In genomic region chr6:138422671-138423321, GRCm38 (mm10) we compare ENCODE assay signal across 8 mouse cellular contexts.
DNase-seq lines count a peak whose midpoint lies in the region; ATAC-seq lines count a peak whose summit lies in the region.

No protein-coding gene starts in this region.

- H3K9ac ChIP-seq in heart, embryonic 15.5 days = peak overlapping the region; percentile 52
- H3K9ac ChIP-seq in neural tube, embryonic 11.5 days (ENCODE audit: low read length) = peak overlapping the region; percentile 39

- DNase-seq in cerebellum, postnatal 25 days = peak; percentile 15 to 24
- DNase-seq in cerebellum, adult 11-12 months = no peak
- DNase-seq in embryo, embryonic 10 days (ENCODE audit: low spot score) = peak; percentile 22
- peak; percentile 64 to 67 for DNase-seq in left cerebral cortex, postnatal 14 days (ENCODE audit: low spot score in 2 of 2)
- peak; percentile 35 for DNase-seq in neural tube, embryonic 11.5 days (ENCODE audit: low spot score)
- no peak for DNase-seq in spleen, postnatal 36 days (ENCODE audit: low spot score in 2 of 2)

- peak; percentile 60; the same call in 1 of the 2 replicates for ATAC-seq in heart, embryonic 15.5 days (replicated peaks; ENCODE audit: insufficient number of reproducible peaks, insufficient read depth, low FRiP score, low read depth)
- peak; percentile 25; the same call in 1 of the 2 replicates for ATAC-seq in neural tube, embryonic 11.5 days (ENCODE audit: insufficient read depth, low FRiP score, low TSS enrichment)
- no peak for ATAC-seq in megakaryocyte progenitor cell, adult 5-6 weeks (replicated peaks; ENCODE audit: poor library complexity)

- intact Hi-C loops in left cerebral cortex, postnatal 14 days (cut with DNase I) = loop anchor here (5.0 to 10.0 kb wide), 2 partner anchors 250 to 668 kb away; partner anchors contain the start of gene Dera

- no peak overlapping the region for H3K27ac ChIP-seq in heart, embryonic 15.5 days
- no peak overlapping the region for H3K27ac ChIP-seq in neural tube, embryonic 11.5 days (ENCODE audit: low read depth, low read length)

- peaks cover 21% of the 10 kb centered on the region for H3K4me1 ChIP-seq in heart, embryonic 15.5 days (replicated peaks)
- peaks cover 16% of the 10 kb centered on the region for H3K4me1 ChIP-seq in neural tube, embryonic 11.5 days (ENCODE audit: control insufficient read depth, insufficient read depth, low read length)

- peak overlapping the region; percentile 55 for H3K4me3 ChIP-seq in heart, embryonic 15.5 days
- H3K4me3 ChIP-seq in neural tube, embryonic 11.5 days (ENCODE audit: low read depth, low read length) = peak overlapping the region; percentile 37

- H3K27me3 ChIP-seq in heart, embryonic 15.5 days = no peaks in the 10 kb centered on the region
- 0 out of 2 replicates have a peak, but pooled peaks cover 2% of the 10 kb centered on the region for H3K27me3 ChIP-seq in neural tube, embryonic 11.5 days (ENCODE audit: control insufficient read depth, insufficient read depth, low read length)

- no peaks in the 10 kb centered on the region for H3K36me3 ChIP-seq in heart, embryonic 15.5 days
- no peaks in the 10 kb centered on the region for H3K36me3 ChIP-seq in neural tube, embryonic 11.5 days (ENCODE audit: control insufficient read depth, insufficient read depth, low read length)

- peak overlapping the region; percentile 87 for H3K4me2 ChIP-seq in heart, embryonic 15.5 days
- H3K4me2 ChIP-seq in neural tube, embryonic 11.5 days (ENCODE audit: low read depth) = peak overlapping the region; percentile 73

- under 1% methylated on average over 14 of the region's 16 CpGs for WGBS in heart, embryonic 15.5 days
- WGBS in neural tube, embryonic 11.5 days = 0% methylated on average over 14 of the region's 16 CpGs

- no peaks in the 10 kb centered on the region for H3K9me3 ChIP-seq in heart, embryonic 15.5 days (replicated peaks)
- no peaks in the 10 kb centered on the region for H3K9me3 ChIP-seq in neural tube, embryonic 11.5 days (ENCODE audit: control insufficient read depth, low read length)

Comparison
In these comparisons a context has a peak if more than half of its experiments do, and no peak if none do; other contexts are left out.
1. DNase-seq: peak in cerebellum, postnatal 25 days (2 of 2), embryo, embryonic 10 days (single experiment), left cerebral cortex, postnatal 14 days (2 of 2) and neural tube, embryonic 11.5 days (single experiment); none in cerebellum, adult 11-12 months (single experiment) and spleen, postnatal 36 days (0 of 2).